Mouse (Mus musculus) adrenal gland, postnatal 14 days (tissue): ENCODE measurements around the gene Prol1. TPM values are rescaled to one million over a fixed set of nuclear protein-coding genes. Genes with fewer than 3 reads are reported as not detected.
"Not testable (repeated sequence)": the region's sequence is repeated elsewhere in the genome, so short reads cannot be mapped to it uniquely, and the experiment has no call there.

Experiments
- DNase-seq: peaks from one replicate; pipeline ENCODE4 v3.0.0; 2021; ENCODE audit warnings: mixed read lengths
- long read RNA-seq, 2 experiments: library from polyadenylated mRNA; stranded (forward); transcript quantifications; one replicate each; pipeline ENCODE4 v2.0.0; 2021
- total RNA-seq: library from RNA; stranded (reverse); gene quantifications from 2 replicates; pipeline ENCODE4 v1.2.3, GENCODE M21; 2021

Gene Prol1
- total RNA-seq = not detected in 2 replicates
- long read RNA-seq, experiment 1 = 0 reads
- long read RNA-seq, experiment 2 = 0 reads

- DNase-seq = no peak
Measured at GRCm38 (mm10) chr5:88317012-88317411, at the start of gene Prol1. Gene Prol1, plus strand, starts transcription at chr5:88317312.

DNA sequence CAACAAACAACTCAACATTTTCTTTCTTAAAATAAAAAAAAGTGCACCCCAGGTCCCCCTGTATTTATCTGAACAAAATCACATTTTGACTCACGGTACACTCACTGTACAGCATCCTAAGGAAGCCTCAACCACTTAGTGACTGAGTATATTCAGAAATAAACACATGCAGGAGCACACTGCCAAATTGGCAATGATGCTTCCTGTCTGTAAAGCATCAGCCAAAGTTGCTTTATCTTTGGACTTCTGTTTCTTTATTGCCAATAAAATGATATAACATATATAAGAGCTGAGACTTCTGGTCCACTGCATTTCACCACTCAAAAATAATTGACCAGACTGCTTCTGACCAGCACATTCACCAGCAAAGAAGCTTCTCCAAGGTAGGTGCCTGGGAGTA is 48.5 kb upstream of the Prol1 start, which contains the start of gene Gm7714:
Gene Gm7714, plus strand, starts transcription at position 301 of the 400 bp plus-strand sequence.
- DNase-seq = no peak

- not testable (repeated sequence) for DNase-seq
Measured at GRCm38 (mm10) chr5:88311307-88311706, 5.8 kb upstream of the Prol1 start.

DNA sequence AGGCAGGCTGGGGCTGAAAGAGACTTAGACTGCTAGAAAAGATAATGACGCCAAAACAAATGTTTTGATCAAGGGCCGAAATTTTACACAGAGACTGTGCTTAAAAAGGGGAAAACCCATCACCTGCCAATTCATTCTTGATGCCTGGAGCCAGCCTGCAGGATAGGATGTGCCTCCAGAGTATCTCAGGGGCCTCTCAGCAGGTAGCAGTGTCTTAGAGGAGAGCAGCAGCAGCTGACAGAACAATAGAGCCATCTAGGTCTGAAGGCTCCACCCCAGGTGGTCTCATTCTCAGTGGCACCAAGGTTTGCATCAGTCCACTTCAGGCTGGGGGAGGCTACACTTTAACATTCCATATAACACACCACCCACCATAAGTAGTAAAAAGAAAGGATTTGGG is 31.4 kb downstream of the Prol1 start:
- DNase-seq = not testable (repeated sequence)

DNA sequence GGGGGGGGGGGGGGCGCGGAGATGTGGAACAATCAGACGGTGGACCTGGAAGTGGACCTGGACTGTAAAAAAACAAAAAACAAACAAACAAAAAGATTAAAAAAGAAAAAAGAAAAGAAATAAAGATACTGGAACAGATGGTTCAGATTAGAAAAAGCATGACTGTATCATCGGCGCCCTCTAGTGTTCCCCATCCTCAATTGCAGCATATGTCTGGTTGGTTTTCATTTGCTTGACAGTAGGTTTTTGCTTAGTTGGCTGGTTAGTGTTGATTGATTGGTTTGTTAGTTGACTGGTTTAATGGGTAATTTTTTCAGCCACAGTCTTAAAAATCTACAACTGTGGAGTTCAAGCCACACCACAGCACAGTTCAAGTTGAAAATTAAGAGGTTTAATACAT is 47.7 kb downstream of the Prol1 start:
- DNase-seq = peak; percentile 39

DNA sequence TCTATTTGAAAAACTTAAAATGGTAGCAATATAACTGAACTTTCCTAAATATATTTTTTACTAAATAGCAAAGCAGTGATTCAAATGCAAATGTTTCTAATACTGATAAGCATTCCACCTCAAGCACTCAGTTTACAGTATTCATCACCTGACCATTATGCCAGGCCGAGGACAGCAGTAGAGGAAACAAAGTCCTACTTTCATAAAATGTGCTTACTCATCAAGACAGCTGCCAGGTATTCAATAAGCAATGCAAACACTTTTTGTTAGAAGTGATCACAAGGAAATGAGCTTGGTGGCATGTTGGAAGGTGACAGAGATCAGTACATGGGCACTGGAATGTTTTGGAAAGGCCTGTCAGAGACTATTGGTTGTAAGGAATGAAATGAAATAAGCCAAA is 49.8 kb downstream of the Prol1 start:
- DNase-seq = no peak

DNA sequence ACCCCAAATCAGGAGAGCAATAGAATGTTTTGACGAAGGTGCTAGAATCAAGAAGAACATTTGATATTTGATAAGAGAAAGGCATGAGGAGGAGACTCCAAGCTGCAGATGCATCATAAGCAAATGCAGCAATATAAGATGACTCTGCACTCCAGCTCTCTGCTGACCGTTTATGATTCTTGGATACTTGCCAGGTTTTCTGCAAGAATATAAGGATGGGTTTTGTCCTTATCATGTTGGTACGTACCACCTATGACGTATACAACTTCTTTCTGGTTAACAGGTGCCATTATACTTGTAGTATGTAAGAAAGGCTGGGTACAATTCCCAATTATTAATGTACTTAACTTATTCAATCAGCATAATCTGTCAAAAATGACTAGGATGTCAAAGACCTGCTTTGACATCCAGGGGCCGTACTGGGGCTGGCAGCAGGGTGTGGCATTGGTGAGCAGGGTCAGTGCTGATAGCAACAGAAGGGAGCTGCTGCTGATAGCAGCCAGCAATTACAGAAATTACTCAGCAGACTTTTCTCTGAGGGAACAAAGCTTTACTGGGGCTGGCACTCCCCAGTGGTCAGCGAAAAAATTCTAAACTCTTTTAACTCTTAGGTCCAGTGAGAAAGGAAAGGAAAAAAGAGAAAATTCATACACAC is 53.6 kb downstream of the Prol1 start:
- no peak for DNase-seq

- no peak for DNase-seq
Measured at GRCm38 (mm10) chr5:88372563-88372962, 55.5 kb downstream of the Prol1 start.

DNA sequence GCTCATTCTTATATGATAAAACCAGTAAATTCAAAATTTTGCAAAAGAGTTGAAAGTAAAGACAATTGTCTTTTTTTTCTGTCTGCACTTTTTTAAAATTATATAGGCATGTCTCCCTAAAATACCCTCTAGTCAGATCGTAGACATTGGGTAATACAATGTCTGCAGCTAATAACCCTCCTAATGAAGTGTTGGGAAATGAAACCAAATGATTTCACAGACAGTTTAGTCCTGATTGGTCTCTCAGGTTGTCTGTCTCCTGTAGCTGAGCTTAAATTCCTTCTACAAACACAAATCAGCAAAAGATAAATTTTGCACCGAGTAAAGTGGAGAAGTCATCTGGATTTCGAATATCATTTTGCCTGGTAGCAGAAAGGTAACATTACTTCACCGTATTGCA is 58.7 kb downstream of the Prol1 start, which contains the start of gene Amtn:
Gene Amtn, plus strand, starts transcription at position 301 of the 400 bp plus-strand sequence.
- DNase-seq = no peak

Other genes starting within 250 kb of the Prol1 start
- not detected in 2 replicates for gene Smr2, start 230.8 kb upstream of the Prol1 start, total RNA-seq
- gene Gm11116, start 205.8 kb upstream of the Prol1 start, total RNA-seq = not detected in 2 replicates
- not detected in 2 replicates for gene Gm11115, start 163.2 kb upstream of the Prol1 start, total RNA-seq
- gene Gm7714, start 48.4 kb upstream of the Prol1 start, total RNA-seq = not detected in 2 replicates
- not detected in 2 replicates for gene Amtn, start 58.8 kb downstream of the Prol1 start, total RNA-seq
- not detected in 2 replicates for gene Ambn, start 138.7 kb downstream of the Prol1 start, total RNA-seq
- not detected in 2 replicates for gene Enam, start 170.7 kb downstream of the Prol1 start, total RNA-seq
- 0.98 and 1.5 TPM in 2 replicates for gene Jchain, start 210.6 kb downstream of the Prol1 start, total RNA-seq
- gene Utp3, start 237.2 kb downstream of the Prol1 start, total RNA-seq = 34.8 and 43.2 TPM in 2 replicates
- 24.2 and 30.6 TPM in 2 replicates for gene Rufy3, start 247.7 kb downstream of the Prol1 start, total RNA-seq